Mouse (Mus musculus) olfactory bulb, adult 2 months (tissue): Measurements from ENCODE around the gene Naa15.

Experiments used
- CTCF ChIP-seq: fragments of 200-500 bp; IDR thresholded peaks from 2 replicates; pipeline ENCODE4 v1.5.1; 2012; ENCODE audit warnings: low read depth, mild to moderate bottlenecking, low read length, moderate library complexity; ENCODE audit not compliant: insufficient read depth
- POLR2A ChIP-seq: fragments of 200-500 bp; IDR thresholded peaks from 2 replicates; pipeline ENCODE4 v1.6.1; 2012; ENCODE audit warnings: mild to moderate bottlenecking, low read depth, low read length, moderate library complexity; ENCODE audit not compliant: insufficient read depth

DNA sequence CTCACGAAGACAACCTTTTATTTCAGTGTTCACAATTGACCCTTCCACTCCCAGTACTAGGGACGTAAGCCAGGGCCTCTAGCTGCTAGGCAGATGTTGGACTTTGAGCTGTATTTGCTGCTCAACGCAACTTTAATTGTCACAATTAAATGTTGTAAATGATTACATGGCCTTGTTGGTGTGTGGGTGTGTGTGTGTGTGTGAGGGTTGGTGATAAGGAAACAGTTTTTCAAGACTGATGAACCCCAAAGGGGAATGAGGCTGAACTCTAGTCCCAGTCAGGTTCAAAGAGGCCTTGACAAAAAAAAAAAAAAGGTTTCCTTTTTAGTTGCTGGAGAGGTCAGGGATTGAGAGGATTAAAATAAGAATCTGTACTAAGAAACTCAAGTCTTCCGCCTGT, 102.5 kb downstream of the Naa15 start:
- TF ChIP-seq CTCF (no peak), POLR2A (no peak)
